Mouse (Mus musculus): ENCODE results near the gene Lgals1.

Gene Lgals1

DNA sequence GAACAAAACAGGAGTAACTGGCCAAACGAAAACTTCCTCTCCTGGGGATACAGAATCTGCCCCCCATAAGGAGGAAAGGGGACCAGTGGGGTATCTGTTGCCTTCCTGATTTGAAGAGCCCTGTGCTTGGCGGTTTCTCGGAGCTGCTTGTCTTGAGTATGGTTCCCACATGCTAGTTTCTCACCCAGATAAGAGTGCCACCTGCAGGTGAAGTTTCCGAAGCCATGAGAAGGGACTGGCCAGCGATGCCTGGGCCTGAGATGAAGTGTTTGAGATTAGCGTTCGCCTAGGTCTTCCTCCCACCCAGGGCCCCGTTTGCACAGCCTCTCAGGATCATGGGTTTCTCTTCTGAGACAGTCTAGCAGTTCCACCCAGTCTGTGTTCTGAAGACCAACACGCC, 14.5 kb upstream of the Lgals1 start:
- no peak for DNase-seq (ENCODE audit: low spot score)

- peak; percentile 83 for DNase-seq (ENCODE audit: low spot score)
These were observed 12.9 kb upstream of the Lgals1 start, which contains the start of gene Pdxp for GRCm38 (mm10) chr15:78913632-78914090. Gene Pdxp, plus strand, starts transcription at chr15:78913919.

GRCm38 (mm10) chr15:78914091-78914822, 12.3 kb upstream of the Lgals1 start:
- no peak for DNase-seq (ENCODE audit: low spot score)

GRCm38 (mm10) chr15:78914823-78915659, 11.5 kb upstream of the Lgals1 start:
- DNase-seq (ENCODE audit: low spot score), result no peak

- DNase-seq (ENCODE audit: low spot score), result no peak
These were observed 10.9 kb upstream of the Lgals1 start for GRCm38 (mm10) chr15:78915660-78916017.

DNA sequence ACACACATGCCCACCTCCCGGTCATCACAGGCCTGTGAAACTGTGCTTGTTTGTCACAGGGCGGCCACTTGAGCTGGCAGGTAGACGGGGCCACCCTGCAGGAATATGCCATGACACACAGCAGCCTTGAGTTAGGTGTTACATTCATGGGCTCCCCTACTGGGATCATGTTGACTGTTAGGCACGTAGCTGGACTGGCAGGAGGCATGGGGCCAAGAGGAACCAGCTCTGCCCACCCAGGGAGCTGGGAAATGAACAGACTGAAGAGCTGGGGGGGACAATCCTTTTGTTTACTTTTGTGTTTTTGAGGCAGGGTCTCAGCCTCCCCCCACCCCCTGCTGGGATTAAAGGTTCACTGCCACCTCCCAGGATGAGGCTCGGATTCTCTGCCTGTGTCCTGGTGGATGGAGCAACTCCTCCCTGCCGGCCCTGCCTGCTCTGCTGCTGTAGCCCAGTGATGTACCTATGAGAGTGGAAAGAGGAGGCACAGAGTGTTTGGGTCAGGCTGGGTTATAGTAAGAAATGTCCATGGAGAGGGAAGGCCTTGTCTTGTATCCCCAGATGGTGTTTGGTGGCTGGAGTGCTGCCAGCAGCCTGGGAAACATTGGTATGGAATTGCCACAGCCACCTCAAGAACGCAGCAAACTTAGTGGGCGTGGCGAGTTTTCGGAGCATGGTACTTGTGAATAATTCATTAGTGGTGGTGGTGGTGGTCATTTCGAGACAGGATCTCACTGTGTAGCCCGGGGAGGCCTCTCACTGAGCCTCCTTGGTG, 10.3 kb upstream of the Lgals1 start:
- DNase-seq (ENCODE audit: low spot score), result no peak

GRCm38 (mm10) chr15:78918126-78918525, 8.4 kb upstream of the Lgals1 start:
- DNase-seq (ENCODE audit: low spot score), result no peak

GRCm38 (mm10) chr15:78919914-78920313, 6.6 kb upstream of the Lgals1 start:
- no peak for DNase-seq (ENCODE audit: low spot score)

- no peak for DNase-seq (ENCODE audit: low spot score)
These were observed 3.8 kb upstream of the Lgals1 start for GRCm38 (mm10) chr15:78922700-78923099.

DNA sequence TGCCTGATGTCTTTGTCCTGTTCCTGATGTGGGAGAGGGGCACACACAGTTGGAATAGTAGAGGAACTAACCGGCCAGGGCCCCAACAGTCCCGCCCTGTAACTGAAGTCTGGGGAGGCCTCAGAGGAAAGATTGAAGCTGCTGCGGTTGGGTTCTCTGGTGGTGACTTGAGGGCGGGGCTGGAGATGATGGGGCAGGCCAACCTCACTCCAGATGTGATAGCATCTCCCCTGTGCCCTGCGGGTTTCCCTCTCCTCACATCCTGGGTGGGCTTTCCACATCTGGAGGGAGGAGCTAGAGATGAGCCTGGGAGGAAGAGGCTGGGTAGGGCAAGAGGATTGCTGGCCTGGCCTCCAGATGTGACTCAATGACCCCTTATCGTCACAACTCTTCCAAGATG, 2.9 kb upstream of the Lgals1 start:
- no peak for DNase-seq (ENCODE audit: low spot score)

GRCm38 (mm10) chr15:78925129-78925528, 1.4 kb upstream of the Lgals1 start:
- no peak for DNase-seq (ENCODE audit: low spot score)

- no peak for DNase-seq (ENCODE audit: low spot score)
These were observed 679 bp downstream of the Lgals1 start for GRCm38 (mm10) chr15:78927021-78927787.

GRCm38 (mm10) chr15:78927788-78928457, 1.4 kb downstream of the Lgals1 start:
- DNase-seq (ENCODE audit: low spot score), result peak; percentile 46

DNA sequence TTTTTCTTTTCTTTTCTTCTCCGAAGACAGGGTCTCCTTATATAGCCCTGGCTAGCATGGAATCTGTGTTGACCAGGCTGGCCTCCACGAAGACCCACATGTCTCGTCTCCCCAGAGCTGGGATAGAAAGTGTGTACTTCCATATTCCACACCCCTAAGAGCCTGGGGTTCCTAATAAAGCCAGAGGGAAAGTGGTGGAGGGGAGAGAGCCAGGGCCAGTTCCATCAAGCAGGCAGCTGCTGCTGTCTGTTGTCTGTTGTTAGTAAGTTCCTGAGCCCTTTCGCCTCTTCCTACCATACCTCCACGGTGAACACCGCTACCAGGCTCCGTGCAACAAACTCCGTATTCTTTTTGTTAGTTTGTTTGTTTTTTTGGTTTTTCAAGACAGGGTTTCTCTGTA, 2.0 kb downstream of the Lgals1 start:
- no peak for DNase-seq (ENCODE audit: low spot score)

DNA sequence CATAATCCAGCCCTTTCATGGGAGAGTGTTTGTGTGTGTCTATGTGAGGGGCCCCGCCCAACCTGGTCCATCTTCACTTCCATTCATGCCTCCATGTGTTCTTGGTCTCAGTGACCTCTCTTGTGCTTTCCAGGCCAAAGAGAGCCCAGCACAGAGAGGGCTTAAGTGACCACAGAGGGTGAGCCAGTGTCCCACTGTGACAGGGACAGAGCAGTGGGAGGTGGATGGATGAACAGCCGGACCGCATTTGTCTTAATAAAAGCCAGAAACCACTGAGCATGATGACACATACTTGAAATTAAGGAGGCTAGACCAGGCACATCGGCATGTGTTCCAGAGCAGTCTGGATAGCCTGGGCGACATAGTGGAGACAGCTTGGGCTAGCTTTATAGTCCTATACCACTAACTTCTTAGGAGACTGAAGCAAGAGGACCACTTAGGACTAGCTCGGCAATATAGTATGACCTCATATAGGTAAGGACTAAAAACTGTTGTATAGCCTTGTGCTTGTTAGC, 3.7 kb downstream of the Lgals1 start:
- no peak for DNase-seq (ENCODE audit: low spot score)

DNA sequence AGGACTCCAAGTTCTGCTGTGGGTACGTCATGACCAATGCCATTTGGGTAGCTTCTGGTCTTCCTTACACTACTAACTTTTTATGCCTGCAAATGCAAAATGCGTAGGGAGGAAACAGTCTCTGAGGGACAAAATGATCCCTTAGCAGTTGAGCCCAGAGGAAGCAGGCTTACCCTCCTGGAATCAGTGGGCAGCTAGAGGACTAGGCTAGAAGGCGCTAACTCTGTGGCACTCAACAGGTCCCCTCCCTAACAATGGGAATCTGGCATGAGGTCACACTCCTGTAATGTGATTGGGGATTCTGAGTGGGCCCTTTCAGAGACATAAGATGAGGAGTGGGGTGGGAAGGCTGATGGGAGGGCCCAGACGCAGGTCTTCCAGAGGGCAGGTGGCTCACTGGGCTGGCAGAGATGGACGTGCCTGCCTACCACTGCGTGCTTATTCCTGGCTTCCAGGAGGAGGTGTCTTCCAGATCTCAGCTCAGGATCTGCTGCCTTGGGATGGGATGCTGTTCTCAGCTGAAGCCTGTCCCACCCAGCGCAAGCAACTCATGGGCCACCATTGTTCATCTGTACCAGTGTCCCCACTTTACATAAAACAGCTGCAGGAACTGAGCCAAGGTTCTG, 4.4 kb downstream of the Lgals1 start:
- DNase-seq (ENCODE audit: low spot score), result no peak

DNA sequence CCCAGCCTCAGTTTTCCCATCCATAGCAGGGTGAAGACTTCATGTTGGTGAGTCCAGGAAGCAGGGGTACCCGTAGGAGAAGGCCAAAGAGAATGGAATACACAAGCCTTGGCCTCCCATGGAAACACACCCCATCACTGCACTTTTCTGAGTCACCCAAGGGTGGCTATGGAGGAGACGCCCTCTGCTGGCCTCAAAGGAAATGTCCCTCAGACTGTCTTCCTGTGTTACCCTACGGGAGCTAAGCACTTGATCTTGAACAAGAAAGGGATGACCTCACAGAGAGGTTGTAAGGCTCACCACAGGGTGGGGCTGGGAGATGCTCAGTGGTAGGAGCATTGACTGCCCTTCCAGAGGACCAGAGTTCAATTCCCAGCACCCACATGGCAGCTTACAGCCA, 5.1 kb downstream of the Lgals1 start:
- DNase-seq (ENCODE audit: low spot score), result no peak

GRCm38 (mm10) chr15:78934784-78935320, 8.3 kb downstream of the Lgals1 start, which contains the start of gene Nol12:
Gene Nol12, plus strand, starts transcription at chr15:78934933.
- DNase-seq (ENCODE audit: low spot score), result peak; percentile 77

DNA sequence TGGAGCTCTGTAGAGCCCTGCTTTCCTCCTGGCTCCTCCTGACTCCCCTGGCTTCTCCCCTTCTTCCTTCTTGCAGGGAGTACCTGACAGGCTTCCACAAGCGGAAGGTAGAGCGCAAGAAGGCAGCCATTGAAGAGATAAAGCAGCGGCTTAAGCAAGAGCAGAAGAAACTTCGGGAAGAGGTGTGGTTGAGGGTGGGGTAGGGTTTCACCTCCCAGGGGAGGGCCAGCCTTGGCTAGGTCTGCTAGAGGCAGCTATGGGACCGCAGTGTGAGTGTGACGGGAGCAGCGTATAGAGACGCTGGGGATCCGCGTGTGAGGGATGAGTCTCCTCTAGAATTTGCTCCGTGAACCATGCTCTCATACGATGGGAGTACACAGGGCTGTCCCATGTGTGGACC, 9.9 kb downstream of the Lgals1 start:
- no peak for DNase-seq (ENCODE audit: low spot score)

- DNase-seq (ENCODE audit: low spot score), result no peak
These were observed 10.8 kb downstream of the Lgals1 start for GRCm38 (mm10) chr15:78937311-78937710.

Measured in spleen, adult 12 weeks (tissue).